Mouse (Mus musculus): ENCODE results near the gene Ngly1.

- TF ChIP-seq CTCF (IDR thresholded peaks at IDR 0.05), result no peak
- no peak for TF ChIP-seq EP300 (IDR thresholded peaks at IDR 0.05; ENCODE audit: insufficient read depth, low read depth, low read length)
- no peak for TF ChIP-seq POLR2A (IDR thresholded peaks at IDR 0.05; ENCODE audit: insufficient read depth, low read depth, low read length)
These were observed 6.8 kb upstream of the Ngly1 start for GRCm38 (mm10) chr14:16242193-16242815.

All from heart, adult 2 months (tissue).